Mouse (Mus musculus) splenic B cell, adult 2 months (primary cell): Measurements from ENCODE around the gene Rbms3.

Experiments
- DNase-seq: peaks from one replicate; pipeline ENCODE4 v3.0.0-alpha.2; 2011; ENCODE audit warnings: low read depth, low spot score
- H3K27me3 ChIP-seq: 2 replicates; pipeline ENCODE4 v1.6.1; 2012; ENCODE audit warnings: mild to moderate bottlenecking, low read length, moderate library complexity, mixed read lengths; ENCODE audit not compliant: control insufficient read depth, poor library complexity, insufficient read depth, severe bottlenecking
- H3K36me3 ChIP-seq: 2 replicates; pipeline ENCODE4 v1.6.1; 2012; ENCODE audit warnings: mild to moderate bottlenecking, low read length, moderate library complexity, mixed read lengths; ENCODE audit not compliant: control insufficient read depth, poor library complexity, insufficient read depth, severe bottlenecking

Gene Rbms3

GRCm38 (mm10) chr9:117423259-117423658, 206.5 kb downstream of the Rbms3 start:
- no peaks in the 10 kb centered on the region for H3K36me3 ChIP-seq
- no peak for DNase-seq
- no peaks in the 10 kb centered on the region for H3K27me3 ChIP-seq

DNA sequence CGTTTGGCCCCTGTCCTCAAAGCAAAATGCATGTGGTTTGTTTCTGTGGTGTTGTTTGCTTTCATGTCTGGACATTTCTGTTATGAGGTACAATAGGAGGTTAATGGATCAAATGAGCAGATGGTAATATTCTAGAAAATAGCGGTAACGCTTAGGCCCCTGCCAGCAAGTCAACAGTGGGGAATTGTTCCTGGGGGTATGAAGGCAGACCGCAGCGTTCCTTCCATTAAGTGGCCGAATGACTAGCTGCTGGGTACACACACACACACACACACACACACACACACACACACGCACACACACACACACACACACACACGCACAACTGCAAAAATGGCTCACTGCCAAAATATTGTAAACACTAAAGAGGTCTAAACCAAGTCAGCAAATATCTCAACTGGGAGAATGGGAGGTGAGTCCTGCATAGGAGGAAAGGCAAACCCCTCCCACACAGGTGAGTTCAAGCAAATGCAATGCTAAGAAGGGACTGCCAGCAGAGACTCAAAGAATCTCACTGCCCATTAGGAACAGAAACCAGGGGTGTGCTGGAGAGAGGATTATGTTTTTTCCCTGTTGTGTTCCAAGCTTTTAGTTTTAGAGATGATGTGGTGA, 209.7 kb downstream of the Rbms3 start:
- Histone ChIP-seq H3K27me3 (no peaks in the 10 kb centered on the region), H3K36me3 (no peaks in the 10 kb centered on the region)
- no peak for DNase-seq

DNA sequence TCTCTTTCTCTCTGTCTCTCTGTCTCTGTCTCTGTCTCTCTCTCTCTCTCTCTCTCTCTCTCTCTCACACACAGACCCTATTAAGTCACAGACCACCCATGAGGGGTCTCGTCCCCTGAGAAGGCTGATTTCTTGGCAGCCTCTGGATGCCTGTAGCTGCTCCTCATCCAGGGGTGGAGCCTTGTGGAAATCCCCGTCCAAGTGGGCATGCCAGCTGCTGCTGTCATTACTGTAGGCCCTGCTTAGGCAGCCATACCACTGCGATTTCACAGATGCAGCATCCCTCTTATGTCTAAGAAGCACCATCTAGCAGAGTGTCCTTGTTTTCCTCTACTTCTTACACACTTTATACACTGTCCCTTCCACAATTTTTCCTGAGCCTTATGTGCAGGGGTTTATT, 216.5 kb downstream of the Rbms3 start:
- Histone ChIP-seq H3K36me3 (no peaks in the 10 kb centered on the region), H3K27me3 (no peaks in the 10 kb centered on the region)
- DNase-seq, result no peak

DNA sequence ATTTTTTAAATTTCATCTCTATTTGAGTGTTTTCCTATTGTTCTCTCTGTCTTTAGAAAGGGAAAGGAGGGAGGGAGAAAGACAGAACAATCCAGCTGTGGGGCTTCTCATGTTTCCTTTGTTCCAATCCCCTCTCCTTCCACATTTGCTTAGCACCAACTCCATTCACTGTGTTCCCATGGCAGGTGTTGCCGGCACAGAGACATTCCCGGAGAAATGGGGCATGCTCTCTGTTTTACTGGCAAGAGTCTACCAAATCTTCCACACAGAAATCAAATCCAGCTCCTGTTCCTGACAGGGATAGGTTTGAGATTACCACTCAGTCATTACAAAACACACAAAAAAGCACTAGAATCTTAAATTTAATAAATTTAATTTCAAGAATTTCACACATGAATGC, 217.1 kb downstream of the Rbms3 start:
- no peaks in the 10 kb centered on the region for H3K36me3 ChIP-seq
- DNase-seq, result no peak
- H3K27me3 ChIP-seq, result no peaks in the 10 kb centered on the region

DNA sequence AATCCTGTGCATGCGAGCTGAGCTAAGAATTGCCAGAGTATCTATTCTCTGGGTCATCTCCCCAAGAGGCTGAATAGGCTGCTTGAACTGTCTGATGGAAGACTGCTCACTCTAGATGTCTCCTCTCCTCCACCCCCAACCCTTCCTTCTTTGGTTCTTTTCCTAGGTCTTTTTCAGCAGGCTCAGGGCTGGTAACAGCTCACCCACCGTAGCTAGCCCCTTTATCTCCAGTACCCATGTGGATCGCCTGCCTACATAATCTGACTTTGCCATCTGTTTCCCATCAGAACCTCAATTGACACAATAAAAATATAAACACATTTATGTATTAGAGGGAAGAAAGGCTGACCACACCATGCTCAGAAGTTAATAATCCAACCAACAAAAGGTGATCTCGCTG, 225.1 kb downstream of the Rbms3 start:
- Histone ChIP-seq H3K36me3 (no peaks in the 10 kb centered on the region), H3K27me3 (no peaks in the 10 kb centered on the region)
- DNase-seq, result no peak

DNA sequence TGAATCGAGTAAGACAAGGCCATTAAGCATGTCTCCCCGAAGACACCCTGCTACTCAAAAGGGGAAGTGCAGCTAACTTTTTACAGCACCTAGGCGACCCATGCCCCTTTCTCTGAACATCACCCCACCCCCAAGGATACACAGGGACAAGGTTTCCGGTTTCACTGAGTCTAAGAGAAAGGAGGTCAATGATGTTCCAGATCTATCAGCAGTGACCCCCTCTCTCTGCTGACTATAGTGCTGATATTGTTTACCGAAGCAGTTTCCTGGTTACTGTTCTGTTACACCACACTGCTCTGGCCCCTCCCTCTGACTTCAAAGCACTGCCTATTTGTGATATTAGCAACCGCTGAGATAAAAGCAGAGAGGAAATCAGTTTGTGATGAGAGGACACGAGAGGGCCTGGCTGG, 229.4 kb downstream of the Rbms3 start:
- peak; percentile 8 for DNase-seq
- Histone ChIP-seq H3K27me3 (no peaks in the 10 kb centered on the region), H3K36me3 (no peaks in the 10 kb centered on the region)

GRCm38 (mm10) chr9:117397071-117397470, 232.6 kb downstream of the Rbms3 start:
- DNase-seq, result no peak
- no peaks in the 10 kb centered on the region for H3K27me3 ChIP-seq
- no peaks in the 10 kb centered on the region for H3K36me3 ChIP-seq

DNA sequence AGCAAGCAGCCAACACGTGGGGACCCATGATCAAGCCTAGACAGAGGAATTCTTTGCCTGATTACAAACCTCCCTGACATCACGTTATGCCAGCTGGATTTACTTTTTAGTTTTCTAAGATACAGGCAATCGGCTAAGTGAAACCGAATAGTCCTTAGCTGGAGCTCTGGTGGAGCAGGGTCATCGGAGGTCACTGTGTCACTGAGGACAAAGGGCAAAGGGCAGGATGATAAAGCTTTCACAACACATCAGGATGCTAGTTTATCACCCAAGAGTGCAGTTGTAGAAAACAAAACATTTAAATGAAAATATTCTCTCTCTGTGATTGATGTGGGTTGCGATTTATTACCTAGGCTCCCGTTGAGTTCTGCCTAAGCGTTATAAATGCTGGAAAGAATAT, 233.1 kb downstream of the Rbms3 start:
- H3K27me3 ChIP-seq, result no peaks in the 10 kb centered on the region
- no peaks in the 10 kb centered on the region for H3K36me3 ChIP-seq
- DNase-seq, result no peak

DNA sequence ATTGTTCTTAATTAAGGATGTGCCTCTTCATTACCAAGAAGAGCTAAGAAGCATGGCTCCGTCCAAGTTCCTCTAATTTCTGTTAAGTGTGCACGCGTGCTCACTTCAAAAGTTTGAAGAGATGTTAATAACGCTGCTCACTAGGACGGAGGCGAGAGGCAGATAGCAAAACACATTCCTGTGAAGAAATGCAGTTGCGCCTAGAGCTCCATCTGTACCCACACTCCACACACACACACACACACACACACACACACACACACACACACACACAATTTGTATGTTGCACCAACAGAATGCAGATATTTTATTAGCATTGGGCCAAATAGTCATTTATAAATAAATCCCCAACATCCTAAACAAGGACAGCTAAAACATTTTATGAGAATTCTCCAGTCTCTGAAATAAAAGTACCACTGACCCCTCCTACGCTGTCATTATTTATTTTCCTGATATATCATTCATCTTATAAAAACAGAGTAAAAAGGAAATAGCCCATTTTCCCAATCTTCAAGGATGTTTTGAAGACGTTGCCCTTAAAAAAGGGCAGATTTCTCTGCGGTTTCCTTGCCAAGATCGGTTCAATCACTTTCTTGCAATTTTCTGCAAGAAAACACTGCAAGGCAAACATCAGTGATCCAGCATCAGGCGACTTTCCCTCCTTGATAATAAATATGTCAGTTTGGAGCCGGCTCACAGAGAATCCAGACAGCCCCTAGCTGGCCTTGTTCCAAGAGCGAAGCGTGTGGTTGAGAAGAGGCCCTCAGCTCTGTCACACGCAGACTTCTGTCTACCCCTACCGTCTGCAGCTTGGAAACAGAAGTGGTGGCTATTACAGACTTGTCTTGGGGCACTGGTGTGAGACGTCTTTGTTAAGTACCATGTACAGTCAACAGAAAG, 235.8 kb downstream of the Rbms3 start:
- DNase-seq, result no peak
- Histone ChIP-seq H3K36me3 (no peaks in the 10 kb centered on the region), H3K27me3 (no peaks in the 10 kb centered on the region)

- Histone ChIP-seq H3K27me3 (no peaks in the 10 kb centered on the region), H3K36me3 (no peaks in the 10 kb centered on the region)
- DNase-seq, result no peak
These were observed 241.7 kb downstream of the Rbms3 start for GRCm38 (mm10) chr9:117388024-117388423.

GRCm38 (mm10) chr9:117380876-117381275, 248.8 kb downstream of the Rbms3 start:
- H3K27me3 ChIP-seq, result no peaks in the 10 kb centered on the region
- DNase-seq, result no peak

DNA sequence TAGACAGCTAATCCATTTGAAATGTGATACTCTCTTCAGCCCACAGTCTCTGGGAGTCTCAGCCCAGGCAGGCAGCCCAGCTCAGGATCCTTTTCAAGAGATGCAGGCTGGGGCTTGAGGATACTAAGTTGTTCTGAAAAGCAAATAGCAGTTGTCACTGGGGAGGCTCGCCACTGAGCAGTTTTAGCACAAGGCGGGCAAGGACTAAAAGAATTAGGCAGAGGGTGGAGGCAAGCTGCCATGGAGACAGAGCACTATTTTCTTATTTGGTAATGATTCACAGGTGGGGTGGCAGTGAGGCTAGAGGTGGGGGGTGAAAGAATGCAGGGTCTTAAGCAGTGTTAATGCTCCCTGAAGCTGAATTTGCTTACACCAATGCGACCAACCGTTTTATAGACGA, 249.6 kb downstream of the Rbms3 start:
- H3K36me3 ChIP-seq, result no peaks in the 10 kb centered on the region

More at GRCm38 (mm10) chr9:117380876-117381275, 248.8 kb downstream of the Rbms3 start:
- no peaks in the 10 kb centered on the region for H3K36me3 ChIP-seq

DNA sequence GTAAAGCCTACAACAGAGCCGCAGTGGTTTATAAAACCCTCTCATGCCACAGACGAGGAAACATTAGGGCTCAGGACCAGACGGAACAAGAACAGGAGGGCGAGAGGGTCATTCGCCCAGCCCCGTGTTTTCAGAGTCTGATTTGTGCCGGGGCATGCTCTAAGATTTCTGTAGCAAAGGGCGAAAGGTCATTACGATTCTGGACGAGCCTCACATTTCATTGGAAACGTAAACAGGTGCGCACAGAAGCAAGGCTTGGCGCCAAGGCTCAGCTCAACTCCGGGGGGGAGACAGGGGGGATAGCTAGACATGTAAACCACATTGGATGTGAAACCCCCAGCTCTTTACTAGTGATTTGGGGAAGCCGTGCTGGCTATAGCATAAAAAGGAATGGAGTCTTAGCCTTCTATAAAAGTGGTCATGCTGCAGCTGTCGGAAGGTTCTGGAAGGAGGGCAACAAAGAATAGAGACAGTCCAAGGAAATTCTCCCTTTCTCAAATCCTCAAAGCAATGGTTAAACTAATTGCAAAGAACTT, 250.2 kb downstream of the Rbms3 start:
- H3K36me3 ChIP-seq, result no peaks in the 10 kb centered on the region
- DNase-seq, result no peak
- no peaks in the 10 kb centered on the region for H3K27me3 ChIP-seq

More for the DNA sequence above, 249.6 kb downstream of the Rbms3 start:
- DNase-seq, result no peak
- no peaks in the 10 kb centered on the region for H3K27me3 ChIP-seq

- Histone ChIP-seq H3K27me3 (no peaks in the 10 kb centered on the region), H3K36me3 (no peaks in the 10 kb centered on the region)
- DNase-seq, result no peak
These were observed 251.4 kb downstream of the Rbms3 start for GRCm38 (mm10) chr9:117378131-117378890.

GRCm38 (mm10) chr9:117375776-117376175, 253.9 kb downstream of the Rbms3 start:
- no peaks in the 10 kb centered on the region for H3K27me3 ChIP-seq
- H3K36me3 ChIP-seq, result no peaks in the 10 kb centered on the region
- DNase-seq, result no peak
